Mouse (Mus musculus): Measurements from ENCODE around the gene Klhl32.

Klhl32 gene

GRCm38 (mm10) chr4:24631177-24631911 lies 219.6 kb downstream of the Klhl32 start:
- no peak for DNase-seq (ENCODE audit: low read depth, low spot score)

GRCm38 (mm10) chr4:24630430-24630829 lies 220.5 kb downstream of the Klhl32 start:
- no peak for DNase-seq (ENCODE audit: low read depth, low spot score)

- DNase-seq (ENCODE audit: low read depth, low spot score), result no peak
Observed at GRCm38 (mm10) chr4:24627871-24628270, 223.1 kb downstream of the Klhl32 start.

DNA sequence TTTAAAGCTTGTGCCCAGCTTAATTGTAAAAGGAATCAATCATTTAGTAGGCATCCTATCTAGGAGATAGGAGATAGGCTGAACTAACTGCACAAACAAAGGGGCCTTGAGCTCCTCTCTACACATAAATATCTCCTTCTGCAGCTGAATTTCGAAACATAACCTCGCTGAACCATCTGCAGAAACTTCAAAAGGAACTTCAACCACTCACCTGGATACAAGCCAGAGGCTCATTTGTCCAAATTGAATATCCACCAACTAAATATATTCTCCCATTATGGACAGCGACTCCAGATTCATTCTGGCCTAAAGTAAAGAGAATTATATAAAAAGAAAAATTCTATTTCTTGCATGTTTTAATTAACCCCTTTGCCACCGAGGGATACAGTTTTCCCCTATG lies 224.2 kb downstream of the Klhl32 start:
- no peak for DNase-seq (ENCODE audit: low read depth, low spot score)

DNA sequence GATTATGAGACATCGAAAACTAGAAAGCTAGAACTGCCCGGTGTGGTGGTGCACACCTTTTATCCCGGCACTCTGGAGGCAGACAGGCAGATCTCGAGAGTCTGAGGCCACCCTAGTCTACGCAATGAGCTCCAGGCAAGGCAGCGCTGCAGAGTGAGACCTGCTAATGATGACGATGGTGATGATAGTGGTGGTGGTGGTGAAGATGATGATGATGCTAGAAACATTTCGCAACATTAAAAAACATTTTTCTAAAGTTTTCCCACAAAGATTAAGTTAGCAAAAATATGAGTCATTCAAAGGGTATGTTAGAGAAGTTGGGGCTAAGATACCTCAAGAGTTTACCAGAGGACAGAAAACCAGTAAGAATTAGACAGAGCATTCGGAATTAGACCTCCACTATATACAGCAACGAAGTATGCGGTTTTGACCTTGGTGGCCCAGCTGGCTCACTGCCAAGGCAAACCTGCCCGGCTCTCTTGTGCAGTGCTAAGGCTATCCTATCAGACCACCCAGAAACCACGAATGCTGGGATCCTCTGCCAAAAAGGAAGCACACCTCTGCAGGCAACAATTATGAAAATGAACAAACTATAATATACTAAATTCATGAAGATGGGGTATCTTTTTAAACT lies 224.9 kb downstream of the Klhl32 start:
- DNase-seq (ENCODE audit: low read depth, low spot score), result no peak

DNA sequence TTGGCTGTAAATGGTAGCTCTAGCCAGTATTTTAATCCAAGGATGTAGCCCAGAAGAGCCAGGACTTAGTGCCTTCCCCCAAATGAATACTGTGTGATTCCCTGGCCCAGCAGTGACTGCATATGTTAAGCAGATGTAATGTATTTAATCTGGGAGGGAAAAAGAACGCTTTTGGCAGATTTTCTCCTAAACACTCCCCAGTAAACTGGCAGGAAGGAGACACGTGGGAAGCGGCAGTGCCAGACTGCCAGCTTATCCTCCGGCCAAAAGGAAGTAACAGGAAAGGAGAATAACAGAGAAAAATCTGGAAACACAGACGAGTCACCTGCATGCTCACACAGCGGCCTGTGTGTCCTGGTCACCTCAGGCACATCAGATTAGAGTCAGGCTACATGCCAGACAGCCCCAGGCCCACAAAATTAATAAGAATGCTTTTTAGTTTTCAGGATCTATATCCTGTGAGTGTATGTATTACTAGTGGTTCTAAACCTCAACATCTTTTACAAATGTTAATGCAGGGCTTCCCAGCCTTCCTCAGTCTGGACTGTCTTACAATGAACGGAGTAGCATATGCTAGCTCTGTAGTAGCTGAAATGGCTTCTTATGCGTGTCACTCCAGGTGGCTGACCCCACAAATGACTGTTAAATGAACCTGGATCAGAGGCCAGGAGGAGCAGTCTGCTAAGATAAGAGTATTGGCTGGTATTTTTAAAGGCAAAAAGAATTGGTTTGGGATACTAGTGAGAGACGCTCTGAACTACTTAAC lies 229.3 kb downstream of the Klhl32 start:
- DNase-seq (ENCODE audit: low read depth, low spot score), result no peak

DNA sequence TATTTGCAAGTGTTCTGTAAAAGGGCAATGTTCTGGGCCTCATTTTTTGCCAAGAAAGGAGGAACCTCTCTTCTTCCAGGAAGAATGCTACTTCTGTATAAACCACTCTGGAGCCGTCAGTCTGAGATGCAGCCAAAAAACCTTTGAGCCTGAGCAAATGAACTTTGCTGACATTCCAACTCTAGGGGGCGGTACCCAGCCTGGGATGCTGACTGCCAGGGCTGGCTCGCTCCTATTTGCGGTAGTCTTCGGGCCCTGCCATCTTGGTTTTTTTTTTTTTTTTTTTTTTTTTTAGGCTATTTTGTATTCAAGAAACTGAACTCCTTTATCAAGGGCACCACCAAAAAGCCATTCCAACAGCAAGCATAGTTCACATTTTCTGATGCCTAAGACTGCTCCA lies 230.5 kb downstream of the Klhl32 start:
- DNase-seq (ENCODE audit: low read depth, low spot score), result no peak

GRCm38 (mm10) chr4:24620005-24620404 lies 230.9 kb downstream of the Klhl32 start:
- no peak for DNase-seq (ENCODE audit: low read depth, low spot score)

GRCm38 (mm10) chr4:24609564-24609963 lies 241.4 kb downstream of the Klhl32 start:
- no peak for DNase-seq (ENCODE audit: low read depth, low spot score)

DNA sequence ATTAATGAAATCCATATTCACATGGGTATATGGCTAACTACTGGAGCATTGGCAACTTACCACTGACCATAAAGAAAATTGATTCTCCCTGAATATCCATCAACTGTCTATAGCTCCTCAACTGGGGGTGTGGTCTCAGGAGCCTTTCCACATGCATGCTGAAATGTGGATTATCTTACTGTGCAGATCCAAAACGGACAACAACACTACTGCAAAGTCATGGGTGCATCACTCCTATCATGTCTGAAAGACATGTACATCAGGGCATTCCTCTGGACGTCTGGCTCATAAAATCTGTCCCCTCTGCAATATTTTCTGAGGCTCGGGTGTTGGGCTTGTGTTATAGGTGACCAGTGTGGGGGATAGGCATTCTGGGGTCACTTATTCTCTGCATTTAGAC lies 241.8 kb downstream of the Klhl32 start:
- DNase-seq (ENCODE audit: low read depth, low spot score), result no peak

- DNase-seq (ENCODE audit: low read depth, low spot score), result no peak
Observed at GRCm38 (mm10) chr4:24601711-24602110, 249.2 kb downstream of the Klhl32 start.

GRCm38 (mm10) chr4:24598637-24599036 lies 252.3 kb downstream of the Klhl32 start:
- DNase-seq (ENCODE audit: low read depth, low spot score), result no peak

DNA sequence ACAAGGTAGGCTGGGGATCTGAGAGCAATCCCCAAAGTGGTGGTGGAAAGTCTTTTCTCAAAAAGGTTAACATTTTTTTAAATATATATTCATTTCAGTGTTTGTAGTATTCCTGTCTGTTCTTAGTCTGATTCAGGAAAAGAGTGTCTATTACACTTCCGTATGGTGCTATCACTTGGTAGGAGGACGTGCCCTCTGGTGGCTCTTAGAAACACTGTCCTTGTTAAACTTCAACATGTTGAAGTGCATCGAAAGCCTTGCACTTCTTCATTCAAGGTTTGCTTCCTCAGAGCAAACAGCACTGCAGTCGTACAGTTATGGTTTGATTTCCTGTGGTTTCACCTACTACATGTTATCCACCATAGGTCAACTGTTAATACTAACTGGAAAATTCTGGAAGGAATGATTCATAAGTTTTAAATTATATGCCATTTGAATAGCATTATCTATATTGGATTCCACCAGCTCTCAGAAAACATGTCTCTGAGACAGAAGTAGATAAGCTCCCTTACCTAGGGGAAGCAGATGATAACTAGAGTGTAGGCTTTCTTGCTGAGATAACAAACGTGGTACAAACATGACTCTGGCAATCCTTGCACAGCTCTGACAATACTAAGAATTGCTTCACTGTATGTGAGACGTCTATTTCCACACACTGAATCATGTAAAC lies 253.8 kb downstream of the Klhl32 start:
- DNase-seq (ENCODE audit: low read depth, low spot score), result no peak

GRCm38 (mm10) chr4:24594824-24595223 lies 256.1 kb downstream of the Klhl32 start:
- DNase-seq (ENCODE audit: low read depth, low spot score), result no peak

GRCm38 (mm10) chr4:24583997-24584396 lies 266.9 kb downstream of the Klhl32 start:
- no peak for DNase-seq (ENCODE audit: low read depth, low spot score)

GRCm38 (mm10) chr4:24582295-24582694 lies 268.6 kb downstream of the Klhl32 start:
- no peak for DNase-seq (ENCODE audit: low read depth, low spot score)

DNA sequence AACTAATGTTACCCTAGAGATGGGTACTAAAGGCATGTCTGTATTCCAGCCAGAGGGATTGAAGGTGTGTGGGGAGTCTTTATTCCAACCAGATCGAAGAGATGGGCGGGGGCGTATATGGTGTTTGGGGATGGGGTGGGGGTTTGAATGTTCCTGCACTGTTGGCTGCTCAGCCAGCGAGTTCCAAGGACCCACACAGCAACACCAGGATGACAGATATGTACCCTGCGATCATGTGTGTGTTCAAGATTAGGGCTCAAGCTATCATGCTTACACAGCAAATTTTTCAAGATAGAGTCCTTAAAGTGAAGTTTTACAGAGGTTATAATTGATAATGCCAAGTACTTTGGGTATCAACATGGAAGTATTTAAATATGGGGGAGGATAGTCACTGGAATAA lies 273.3 kb downstream of the Klhl32 start:
- DNase-seq (ENCODE audit: low read depth, low spot score), result no peak

GRCm38 (mm10) chr4:24574276-24574675 lies 276.6 kb downstream of the Klhl32 start:
- DNase-seq (ENCODE audit: low read depth, low spot score), result peak; percentile 22

- no peak for DNase-seq (ENCODE audit: low read depth, low spot score)
Observed at GRCm38 (mm10) chr4:24568989-24569556, 281.9 kb downstream of the Klhl32 start.

DNA sequence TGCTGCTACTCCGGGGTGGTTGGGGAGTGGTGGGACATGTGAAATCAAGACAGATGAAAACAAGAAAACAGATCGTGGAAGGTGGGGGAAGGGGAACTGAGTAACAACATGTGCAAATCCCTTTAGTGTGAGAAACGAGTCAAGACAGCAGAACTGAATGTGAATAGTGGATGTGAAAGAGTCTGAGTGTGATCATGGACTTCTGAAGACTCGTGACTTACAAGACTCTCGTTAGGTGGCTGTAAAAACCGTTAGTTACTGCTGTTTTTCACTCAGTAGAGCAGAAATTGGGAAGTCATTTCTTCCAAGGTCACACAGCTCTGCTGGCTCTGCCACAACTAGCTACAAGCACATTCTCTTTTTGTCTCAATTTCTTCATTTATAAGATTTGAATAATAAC lies 282.9 kb downstream of the Klhl32 start:
- no peak for DNase-seq (ENCODE audit: low read depth, low spot score)

Measured in retina, adult 2 months (tissue).